Mouse (Mus musculus): ENCODE measurements around the gene 1110051M20Rik.
A peak's percentile ranks its signal among the peaks of the same experiment; 100 is the strongest.
"Not testable (repeated sequence)": the region's sequence is repeated elsewhere in the genome, so short reads cannot be mapped to it uniquely, and the experiment has no call there.

Gene 1110051M20Rik

DNA sequence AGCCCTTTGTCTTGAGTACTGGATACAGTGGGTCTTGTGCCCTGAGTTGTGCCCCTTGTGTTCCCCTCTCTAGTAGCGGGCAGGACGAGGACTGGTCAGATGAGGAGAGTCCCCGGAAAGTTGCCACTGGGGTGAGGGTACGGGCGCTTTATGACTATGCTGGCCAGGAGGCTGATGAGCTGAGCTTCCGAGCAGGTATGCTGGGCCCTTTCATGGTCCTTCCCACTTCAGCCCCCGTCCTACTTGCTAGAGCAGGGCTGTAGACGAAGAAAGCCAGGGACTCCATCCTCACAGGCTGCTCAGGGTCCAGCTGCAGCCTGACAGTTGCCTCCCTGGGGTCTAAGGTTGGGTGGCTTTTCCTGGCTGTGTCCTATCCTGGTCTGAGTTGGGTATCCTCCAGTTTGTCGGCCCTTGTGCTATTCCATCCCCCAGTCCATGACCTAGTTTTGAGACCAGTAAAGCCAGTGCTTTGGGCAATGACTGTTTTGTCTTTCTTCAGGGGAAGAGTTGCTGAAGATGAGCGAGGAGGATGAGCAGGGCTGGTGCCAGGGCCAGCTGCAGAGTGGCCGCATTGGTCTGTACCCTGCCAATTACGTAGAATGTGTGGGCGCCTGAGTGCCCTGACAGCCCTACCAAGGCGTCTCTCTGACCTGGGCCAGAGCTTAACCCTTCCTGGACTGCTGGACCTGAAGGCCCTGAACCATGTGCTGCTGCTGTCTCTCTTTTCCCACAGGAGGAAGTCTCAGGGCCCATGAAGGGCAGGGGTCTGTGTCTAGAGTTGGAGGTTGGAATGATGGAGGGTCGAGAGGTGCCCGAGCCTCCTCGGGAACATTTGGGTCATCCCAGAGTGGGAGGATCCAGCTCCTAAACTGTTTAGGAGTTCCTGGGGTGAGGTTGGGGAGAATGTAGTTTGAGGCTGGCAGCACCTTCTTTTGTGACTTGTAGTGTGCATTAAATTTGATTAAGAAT lies 180.5 kb downstream of the 1110051M20Rik start:
- DNase-seq (ENCODE audit: low read depth, low spot score), result no peak

- DNase-seq (ENCODE audit: low read depth, low spot score), result no peak
Observed at GRCm38 (mm10) chr2:91259493-91259892, 185.0 kb downstream of the 1110051M20Rik start.

GRCm38 (mm10) chr2:91258830-91259229 lies 185.7 kb downstream of the 1110051M20Rik start:
- DNase-seq (ENCODE audit: low read depth, low spot score), result no peak

GRCm38 (mm10) chr2:91258054-91258453 lies 186.4 kb downstream of the 1110051M20Rik start:
- no peak for DNase-seq (ENCODE audit: low read depth, low spot score)

DNA sequence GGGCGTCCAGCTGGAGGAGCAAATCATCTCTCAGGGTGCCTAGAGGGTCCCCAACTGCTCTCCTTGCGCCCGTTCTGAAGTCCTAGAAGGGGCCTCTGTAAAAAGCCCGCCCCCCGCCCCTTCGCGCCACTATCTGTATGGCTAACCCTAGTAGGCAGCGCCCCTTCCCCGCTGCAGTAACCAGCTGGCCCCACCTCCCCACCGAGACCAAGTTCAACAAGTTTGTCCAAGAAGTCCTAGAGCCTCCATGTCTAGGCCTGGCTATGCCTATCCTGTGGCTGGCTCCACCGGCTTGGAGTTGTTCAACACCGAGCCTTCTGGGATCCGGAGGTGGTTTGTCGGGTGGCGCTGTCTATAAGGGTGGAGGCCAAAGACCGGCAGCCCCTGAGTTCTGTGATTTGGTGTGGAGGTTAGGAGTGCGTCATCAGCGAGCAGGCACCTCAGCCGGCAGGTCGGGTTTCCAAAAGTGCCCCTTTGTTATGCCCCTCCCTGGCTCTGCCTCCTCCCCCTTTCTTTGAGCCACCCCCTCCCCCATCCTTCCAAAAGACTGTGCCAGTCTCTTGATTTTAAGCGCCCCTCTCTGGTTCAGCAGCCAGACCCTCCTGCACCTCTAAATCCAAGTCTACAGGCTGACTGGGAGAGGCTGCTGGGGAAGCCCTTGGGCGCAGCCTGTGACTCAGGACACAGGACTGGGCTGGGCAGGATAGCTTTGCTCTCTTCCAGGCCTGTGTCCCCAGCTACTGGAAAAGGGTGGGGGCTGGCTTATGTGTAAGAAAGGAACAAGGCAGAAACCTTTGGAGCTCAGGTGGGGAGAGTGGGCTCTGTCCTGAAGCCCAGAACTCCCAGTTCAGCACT lies 187.2 kb downstream of the 1110051M20Rik start:
- DNase-seq (ENCODE audit: low read depth, low spot score), result peak; percentile 67

DNA sequence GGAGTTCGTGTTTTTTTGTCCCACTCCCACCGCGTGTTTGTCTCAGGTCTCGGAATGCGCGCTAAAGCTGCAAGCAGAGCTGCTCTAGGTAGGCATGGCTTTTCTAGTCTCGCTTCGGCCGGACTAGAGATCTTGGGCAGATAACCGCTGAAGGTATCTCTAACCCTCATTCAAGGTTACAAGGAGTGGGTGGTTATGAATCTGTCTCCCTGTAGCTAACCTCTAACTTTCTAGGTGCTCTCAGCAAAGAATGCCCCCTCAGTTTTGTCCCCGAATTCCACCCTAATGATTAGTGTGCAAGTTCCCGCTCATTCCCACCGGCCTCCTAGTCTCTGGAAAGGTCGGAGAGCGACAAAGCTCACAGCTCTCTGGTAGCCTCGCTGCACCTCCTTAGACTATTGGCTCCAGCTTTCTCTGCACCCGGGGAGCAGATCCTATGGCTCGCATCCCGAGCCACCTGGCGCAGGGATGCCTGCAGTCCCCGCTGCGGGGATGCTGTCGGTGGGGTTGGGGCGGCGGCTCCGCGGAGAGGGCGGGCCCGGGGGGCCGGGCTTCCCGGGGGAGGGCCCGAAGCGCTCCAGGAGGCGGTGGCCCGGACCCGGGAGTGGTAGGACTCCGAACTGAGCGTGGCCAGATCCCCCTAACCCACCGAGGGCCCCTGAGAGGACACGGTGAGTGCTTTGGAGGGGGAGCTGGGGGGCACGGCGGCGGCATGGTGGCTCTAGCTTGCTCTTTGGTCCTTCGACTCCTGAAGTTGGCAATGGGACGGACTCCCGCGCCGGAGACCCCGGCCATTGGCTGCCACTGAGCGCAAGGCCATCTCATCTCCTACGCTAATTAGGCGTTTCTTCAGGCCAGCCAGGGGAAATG lies 188.0 kb downstream of the 1110051M20Rik start:
- DNase-seq (ENCODE audit: low read depth, low spot score), result peak; percentile 60

DNA sequence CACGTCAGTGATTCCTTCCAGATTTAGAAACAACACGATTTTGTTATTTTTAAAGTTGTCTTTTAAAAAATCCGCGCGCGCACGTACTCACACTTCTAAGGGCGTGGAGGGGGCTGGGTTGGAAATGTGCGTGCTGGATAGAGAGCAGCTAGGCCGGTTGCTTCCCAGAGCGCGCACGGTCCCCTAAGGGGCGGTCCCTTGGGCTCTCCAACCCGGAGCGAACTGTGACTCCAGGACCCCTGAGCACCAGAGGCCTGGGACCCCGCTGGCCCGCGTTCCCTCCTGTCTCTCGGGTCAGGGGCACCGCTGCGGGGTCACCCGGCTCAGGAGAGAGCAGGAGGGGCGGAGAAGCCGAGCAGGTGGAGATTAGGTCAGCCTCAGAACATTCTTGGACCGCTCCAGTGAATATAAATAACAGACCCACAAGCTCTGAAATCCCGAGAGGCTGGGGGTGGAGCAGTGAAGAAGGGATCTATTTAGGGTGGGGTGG lies 188.8 kb downstream of the 1110051M20Rik start, which contains the start of gene Pacsin3:
Gene Pacsin3, plus strand, starts transcription at position 294 of the 490 bp plus-strand sequence.
- DNase-seq (ENCODE audit: low read depth, low spot score), result no peak

GRCm38 (mm10) chr2:91254725-91255380 lies 189.7 kb downstream of the 1110051M20Rik start:
- DNase-seq (ENCODE audit: low read depth, low spot score), result no peak

- DNase-seq (ENCODE audit: low read depth, low spot score), result no peak
Observed at GRCm38 (mm10) chr2:91252512-91252911, 192.0 kb downstream of the 1110051M20Rik start.

GRCm38 (mm10) chr2:91252001-91252400 lies 192.5 kb downstream of the 1110051M20Rik start:
- DNase-seq (ENCODE audit: low read depth, low spot score), result no peak

DNA sequence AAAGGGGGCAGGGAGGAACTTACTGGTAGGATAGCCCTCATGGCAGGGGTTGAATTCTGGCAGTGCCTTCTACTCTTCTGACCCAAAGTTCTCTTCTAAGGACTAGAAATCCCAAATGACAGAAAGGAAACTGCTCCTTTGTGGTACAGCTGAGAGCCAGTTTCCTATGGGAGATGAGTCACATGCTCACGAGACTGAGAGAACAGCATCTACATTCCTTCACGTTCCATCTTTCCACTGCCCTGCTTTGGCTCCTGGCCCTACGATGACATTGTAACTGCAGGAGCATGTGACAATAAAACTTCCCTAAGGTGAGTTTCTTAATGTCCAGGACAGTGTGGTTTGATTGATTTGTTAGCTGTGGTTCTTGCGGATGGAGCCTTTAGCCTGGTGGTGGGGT lies 196.1 kb downstream of the 1110051M20Rik start:
- DNase-seq (ENCODE audit: low read depth, low spot score), result no peak

GRCm38 (mm10) chr2:91244557-91245228 lies 199.8 kb downstream of the 1110051M20Rik start:
- DNase-seq (ENCODE audit: low read depth, low spot score), result no peak

- no peak for DNase-seq (ENCODE audit: low read depth, low spot score)
Observed at GRCm38 (mm10) chr2:91243416-91243815, 201.1 kb downstream of the 1110051M20Rik start.

- no peak for DNase-seq (ENCODE audit: low read depth, low spot score)
Observed at GRCm38 (mm10) chr2:91242547-91242946, 202.0 kb downstream of the 1110051M20Rik start.

GRCm38 (mm10) chr2:91237511-91238080 lies 206.9 kb downstream of the 1110051M20Rik start:
- not testable (repeated sequence) for DNase-seq (ENCODE audit: low read depth, low spot score)

DNA sequence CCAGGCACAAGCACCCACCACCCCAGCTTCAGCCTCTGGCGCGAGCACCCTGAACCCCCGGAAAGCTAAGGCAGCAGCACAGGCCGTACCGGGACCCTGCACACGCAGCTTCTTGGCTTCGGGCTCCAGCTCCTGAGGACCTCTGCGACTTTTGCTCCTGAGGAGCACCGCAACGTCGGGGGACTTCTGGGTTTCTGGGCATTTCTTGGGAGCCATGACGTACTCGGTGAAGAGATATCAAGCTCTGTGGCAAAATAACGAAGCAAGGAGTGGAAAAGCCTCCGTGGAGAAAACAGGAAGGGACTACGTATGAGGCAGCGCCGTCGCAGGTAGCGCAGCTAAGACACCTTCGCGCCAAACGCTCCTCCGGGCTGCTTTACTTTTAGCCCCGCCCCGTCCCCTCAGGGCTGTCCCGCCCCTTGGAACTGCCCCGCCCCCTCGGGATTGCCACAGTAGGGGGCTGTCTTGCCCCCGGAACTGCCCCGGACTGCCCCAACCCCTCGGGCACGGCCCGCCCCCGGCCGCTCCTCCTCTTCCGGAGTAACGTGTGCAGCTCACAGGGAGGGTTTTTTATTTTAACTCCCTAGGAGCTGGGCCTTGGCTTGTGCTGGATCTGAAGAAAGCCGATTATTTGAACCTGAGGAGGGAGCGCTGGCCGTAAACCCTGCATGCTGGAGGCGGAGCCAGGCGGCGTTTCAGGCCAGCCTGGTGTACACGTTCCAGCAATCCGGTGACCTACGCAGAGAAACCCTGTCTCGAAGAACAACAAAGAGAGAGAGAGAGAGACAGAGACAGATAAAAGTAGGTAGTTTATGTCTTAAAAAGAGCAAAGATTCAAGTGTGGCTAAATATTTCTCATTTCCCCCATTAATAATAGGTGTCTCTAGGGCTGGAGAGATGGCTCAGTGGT lies 207.6 kb downstream of the 1110051M20Rik start, which contains the start of gene Ddb2:
Gene Ddb2, minus strand, starts transcription at position 382 of the 910 bp plus-strand sequence.
- DNase-seq (ENCODE audit: low read depth, low spot score), result peak; percentile 96

DNA sequence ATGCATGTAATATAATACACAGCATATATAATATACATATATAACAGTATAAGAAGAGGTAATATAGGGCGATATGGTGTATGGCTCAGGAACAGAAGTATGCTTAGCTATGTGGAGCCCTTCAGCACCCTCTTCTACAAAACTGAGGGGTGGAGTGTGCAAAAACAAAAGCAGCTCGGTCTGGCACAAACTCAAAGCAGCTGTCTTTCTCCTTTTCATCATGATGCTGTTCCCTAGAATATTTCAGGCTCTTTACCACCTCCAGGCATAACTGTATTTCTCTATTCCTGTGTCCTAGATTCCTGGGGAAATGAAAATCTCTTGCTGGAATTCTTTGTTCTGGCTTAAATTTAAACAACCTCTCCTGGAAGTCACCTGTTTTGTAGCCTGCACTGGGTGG lies 214.8 kb downstream of the 1110051M20Rik start:
- DNase-seq (ENCODE audit: low read depth, low spot score), result no peak
